Mouse (Mus musculus) cerebellum, postnatal 4 days (tissue): ENCODE results near the gene Nkapd1.
A peak's percentile ranks its signal among the peaks of the same experiment; 100 is the strongest.
"Not testable (repeated sequence)": the region's sequence is repeated elsewhere in the genome, so short reads cannot be mapped to it uniquely, and the experiment has no call there.

Experiments used
- DNase-seq, 2 experiments: peaks; one replicate each; pipeline ENCODE4 v3.0.0; 2022; ENCODE audit warnings: low spot score in 2 of 2, mixed read lengths in 1 of 2

Gene Nkapd1

DNA sequence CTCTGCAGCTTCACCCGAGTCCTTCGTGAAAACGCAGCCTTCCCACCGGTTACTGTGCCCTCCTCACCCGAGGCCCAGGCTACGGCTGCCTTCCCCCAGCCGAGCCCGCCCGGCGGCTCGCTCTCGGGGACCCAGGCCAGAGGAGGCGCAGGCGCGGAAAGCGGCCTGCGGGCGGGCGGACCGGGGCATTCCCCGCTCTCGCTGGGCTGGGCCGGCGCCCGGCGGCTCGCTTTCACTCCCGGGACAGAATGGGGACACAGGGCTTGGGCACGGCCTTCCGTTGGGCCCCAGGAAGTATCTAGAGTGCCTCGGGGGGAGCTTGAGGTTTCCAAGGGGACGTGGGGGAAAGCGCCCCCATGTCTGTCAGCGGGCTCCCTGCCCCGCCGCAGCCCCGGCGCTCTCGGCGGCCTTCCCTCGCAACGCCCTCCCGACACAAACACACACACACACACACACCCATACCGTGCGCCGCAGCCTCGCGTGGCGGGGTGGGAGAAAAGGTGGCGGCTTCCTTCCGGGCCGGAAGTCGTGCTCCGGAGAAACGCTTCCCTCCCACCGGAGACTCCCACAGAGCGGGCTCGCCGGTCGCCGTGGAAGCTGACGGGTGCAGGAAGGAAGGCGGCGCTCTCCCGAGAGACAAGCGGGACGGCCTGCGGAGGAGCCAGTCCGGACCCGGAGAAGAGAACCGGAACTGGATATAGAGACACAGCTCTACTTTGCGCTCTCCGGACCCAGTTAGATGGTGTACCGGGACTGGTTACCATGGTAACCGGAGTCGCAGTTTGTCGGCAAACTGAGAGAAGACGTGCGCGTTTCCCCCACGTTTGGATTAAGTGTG, at the start of gene Nkapd1, which contains the start of gene Pih1d2:
Nkapd1 (minus strand) TSS at position 699 of the 838 bp plus-strand sequence.
Pih1d2 (plus strand) TSS at position 556 of the 838 bp plus-strand sequence.
- peak; percentile 74 to 91 for DNase-seq

GRCm38 (mm10) chr9:50666442-50666841, 49.2 kb upstream of the Nkapd1 start:
- no peak for DNase-seq

DNA sequence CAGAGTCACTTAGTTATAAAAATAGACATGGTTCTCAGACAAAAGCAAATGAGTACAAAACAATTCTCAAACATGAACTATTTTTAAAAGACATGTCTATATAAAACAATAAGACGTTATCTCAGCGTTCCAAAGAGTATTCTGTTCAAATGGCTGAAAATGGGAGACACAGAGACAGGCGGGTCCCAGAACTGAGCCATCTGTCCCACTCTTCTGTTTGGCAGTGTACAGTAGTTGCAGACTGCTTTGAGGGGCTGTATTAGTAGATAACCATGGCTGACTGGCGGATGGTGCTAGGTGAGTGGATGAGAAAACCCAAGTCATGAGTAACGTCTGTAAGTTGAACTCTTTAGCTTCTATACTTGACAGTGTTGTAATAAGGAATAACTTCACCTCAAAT, 47.6 kb upstream of the Nkapd1 start:
- no peak for DNase-seq

GRCm38 (mm10) chr9:50660431-50660830, 43.2 kb upstream of the Nkapd1 start:
- peak in 1 of 2 experiments; percentile 9 for DNase-seq

DNA sequence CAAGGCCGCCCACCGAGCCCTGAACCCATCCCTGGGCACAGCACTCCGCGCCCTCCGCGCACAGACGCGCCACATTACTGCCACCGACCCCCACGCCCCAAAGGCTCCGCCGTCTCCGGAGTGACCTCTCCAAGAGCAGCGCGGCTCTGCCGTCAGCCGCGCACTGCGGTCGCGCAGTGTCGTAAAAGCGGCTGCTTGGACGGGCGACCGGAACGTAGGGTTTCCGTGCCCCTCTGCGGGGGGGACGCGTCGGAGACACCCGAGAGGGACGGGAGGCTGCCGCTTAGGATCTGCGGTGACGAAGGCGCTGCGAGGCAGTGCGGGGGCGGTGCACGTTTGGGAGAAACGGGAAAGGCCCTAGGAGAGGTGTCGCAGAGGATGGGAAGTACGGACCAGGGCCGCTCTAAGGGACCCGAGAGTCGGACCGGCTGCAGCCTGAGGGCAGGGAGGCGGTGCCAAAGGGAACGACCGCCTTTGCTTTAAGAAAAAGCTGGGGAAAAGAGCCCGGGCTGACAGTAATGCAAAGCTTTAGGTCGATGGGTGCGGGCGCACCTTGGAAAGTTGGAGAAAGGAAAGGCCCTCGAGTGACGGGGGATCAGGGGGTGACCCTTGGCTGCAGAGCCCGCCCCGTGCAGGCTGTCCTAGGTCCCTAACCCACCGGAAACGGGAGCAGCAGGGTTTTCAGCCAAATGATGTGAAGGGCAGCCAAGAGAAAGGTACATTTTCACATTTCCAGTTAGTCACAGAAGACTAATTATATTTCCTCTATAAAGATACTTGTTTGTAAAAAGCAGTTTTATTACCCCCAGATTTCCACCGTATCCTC, 42.3 kb upstream of the Nkapd1 start, which contains the start of gene Dlat:
Dlat (minus strand) TSS at position 389 of the 826 bp plus-strand sequence.
- DNase-seq: peak; percentile 64 to 81

DNA sequence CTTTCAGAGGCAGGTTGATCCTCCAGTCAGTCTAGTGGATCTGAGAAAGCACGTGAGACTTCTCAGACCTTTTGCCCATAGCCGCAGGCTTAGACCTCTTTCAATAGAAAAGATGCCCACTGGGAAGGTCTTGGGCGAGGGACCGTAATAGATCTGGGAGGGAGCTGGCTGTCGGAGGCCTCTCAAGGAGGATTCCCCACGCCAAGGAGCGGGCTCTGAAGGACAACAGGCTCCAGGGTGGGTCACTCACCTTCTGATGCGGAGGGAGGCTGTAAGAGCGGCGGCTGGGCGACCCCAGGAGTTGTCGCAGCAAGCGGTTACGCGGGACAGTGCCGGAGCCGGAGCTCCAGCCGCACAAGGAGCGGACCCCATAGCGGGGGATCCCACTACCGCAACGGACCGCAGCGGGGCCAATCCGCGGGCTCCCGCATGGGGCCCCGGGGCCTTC, 41.7 kb upstream of the Nkapd1 start:
- no peak for DNase-seq

DNA sequence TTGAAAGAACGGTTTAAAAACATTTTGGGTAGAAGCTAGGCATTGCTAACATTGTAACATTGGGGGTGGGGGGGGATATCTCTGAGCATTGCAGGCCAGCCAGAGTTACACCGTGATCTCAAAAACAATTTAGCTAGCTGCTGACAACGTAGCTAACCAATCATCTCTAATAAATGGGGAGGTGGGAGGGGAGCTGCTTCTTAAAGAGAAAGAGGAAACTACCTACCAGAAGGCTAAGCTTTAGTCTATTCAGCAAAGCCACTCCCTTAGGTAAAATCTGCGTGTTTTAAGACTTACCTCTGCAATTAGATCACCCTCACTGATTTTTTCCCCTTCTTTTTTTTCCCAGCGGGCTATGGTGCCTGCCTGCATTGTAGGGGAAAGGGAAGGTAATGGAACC, 41.1 kb upstream of the Nkapd1 start:
- DNase-seq: no peak

GRCm38 (mm10) chr9:50650503-50650902, 33.2 kb upstream of the Nkapd1 start:
- no peak for DNase-seq

DNA sequence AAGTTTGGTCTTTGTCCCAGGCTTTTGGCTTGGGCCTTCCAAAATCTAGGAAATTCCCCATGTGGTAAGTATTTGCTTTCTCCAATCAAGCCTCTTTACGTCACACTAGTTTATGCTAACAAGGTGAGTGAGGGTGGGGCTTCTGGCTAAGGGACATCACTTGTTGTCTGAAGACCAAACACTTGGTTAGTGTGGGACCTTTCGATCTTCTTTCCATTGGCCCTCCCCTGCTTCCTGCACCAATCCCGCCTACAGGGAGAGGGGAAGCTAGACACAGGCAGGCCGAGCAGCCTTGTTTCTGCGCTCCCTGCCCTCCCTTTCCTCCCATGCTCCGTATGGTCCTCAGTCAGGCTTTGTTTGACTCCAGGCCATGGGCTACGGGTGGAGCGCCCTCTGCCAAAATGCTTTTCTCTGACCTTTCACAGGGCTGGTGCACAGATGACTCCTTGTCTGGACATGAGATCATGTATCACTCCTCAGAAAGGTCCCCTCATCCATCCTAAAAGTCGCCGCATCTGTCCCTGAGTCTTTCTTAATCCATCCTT, 29.6 kb upstream of the Nkapd1 start:
- DNase-seq: no peak

GRCm38 (mm10) chr9:50634270-50634669, 17.0 kb upstream of the Nkapd1 start:
- no peak for DNase-seq

GRCm38 (mm10) chr9:50633059-50633458, 15.8 kb upstream of the Nkapd1 start:
- no peak for DNase-seq

DNA sequence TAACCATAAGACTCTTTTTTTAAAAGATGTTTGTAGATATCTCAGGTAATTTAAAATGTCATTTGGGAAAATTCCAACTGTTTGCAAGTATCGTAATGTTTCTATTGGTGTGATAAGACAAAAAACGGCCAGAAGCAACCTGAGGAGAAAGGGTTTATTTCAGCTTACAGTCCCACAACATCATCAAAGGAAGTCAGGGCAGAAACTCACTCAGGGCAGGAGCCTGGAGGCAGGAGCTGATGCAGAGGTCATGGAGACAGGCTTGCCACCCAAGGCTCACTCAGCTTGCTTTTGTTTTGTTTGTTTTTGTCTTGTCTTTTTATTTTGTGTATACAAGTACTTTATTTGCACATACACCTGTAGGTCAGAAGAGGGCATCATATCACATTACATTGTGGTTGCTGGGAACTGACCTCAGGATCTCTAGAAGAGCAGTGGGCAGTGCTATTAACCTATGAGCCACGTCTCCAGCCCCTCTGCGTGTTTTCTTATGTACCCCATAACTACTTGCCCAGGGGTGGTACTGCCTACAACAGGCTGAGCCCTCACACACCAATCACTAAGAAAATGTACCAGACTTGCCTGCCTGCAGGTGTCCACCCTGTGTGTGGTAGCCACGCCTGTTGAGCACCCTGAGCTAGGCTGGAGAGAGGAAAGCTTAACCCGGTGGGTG, 14.9 kb upstream of the Nkapd1 start:
- DNase-seq: no peak

- not testable (repeated sequence) for DNase-seq
Observed at GRCm38 (mm10) chr9:50630903-50631302, 13.6 kb upstream of the Nkapd1 start.

- DNase-seq: no peak
Observed at GRCm38 (mm10) chr9:50617794-50618330, 598 bp upstream of the Nkapd1 start.

GRCm38 (mm10) chr9:50616161-50616560, 1.1 kb downstream of the Nkapd1 start:
- no peak for DNase-seq

- DNase-seq: no peak
Observed at GRCm38 (mm10) chr9:50612115-50612514, 5.1 kb downstream of the Nkapd1 start.

DNA sequence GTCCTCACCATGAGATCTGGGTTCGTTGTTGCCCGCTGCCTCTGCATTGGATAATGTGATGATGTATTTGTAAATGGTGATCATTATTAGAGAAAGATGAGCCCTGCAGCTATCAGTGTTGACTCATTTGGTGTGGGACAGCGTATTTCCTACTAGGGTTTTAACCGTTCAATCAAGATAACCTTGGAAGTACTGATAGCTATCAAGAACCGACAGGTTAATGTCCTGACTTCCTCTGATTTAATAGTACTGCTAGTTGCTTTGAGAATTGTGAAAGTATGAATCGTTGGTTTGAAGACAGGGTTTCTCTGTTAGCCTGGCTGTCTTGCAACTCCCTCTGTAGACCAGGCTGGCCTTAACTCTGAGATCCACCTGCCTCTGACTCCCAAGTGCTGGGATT, 12.9 kb downstream of the Nkapd1 start:
- DNase-seq: no peak

DNA sequence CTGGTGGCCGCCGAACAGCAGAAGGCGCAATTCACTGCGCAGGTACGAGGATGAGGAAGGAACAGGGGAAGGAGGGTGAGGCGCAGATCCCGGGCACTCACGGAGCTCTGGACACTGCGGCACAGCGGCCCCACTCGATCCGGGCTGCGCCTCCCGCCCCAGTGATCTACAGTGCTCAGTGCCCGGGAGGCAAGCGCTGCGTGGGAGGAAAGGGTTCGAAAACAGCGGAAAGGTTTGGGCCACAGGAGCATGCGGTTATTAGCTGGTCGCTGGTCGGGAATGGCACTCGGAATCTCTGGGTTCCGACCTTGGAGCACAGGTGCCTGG, 13.3 kb downstream of the Nkapd1 start:
- DNase-seq: no peak

DNA sequence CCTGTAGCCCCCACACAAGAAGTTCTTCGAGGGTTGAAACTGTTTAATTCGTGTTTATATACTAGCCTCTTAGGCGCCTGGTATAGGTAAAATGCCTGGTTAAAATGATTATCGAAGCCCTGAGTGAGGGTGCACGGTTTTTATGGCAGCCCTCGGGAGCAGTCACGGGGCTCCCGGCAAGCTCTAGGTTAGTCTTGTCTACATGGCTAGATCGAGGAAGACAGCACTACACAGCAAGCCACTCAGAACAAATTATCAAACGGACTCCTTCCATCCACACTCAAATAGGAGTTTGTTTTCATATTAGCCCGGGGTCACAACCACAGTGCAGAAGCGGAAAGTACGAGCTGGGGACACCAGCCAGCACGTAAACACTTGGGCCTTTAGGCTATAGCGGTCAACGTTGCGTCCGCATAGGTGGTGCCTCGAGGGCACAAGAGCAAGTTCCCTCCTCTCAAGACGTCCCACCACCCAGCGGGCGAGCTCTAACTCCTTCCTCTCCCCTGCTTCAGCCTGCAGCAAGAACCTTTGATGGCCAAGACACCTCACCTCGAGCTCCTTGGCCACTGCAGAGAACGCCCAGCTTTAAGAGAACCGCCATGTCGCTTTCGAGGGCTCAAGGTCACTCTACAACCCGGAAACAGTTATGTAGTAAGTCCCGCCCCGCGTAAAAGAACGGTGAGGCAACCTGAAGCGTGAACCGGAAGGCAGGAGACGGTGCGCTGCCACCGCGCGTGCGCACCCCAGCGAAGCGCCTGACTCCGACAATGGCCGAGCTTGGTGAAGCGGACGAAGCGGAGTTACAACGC, 13.9 kb downstream of the Nkapd1 start, which contains the start of the genes Sdhd and Timm8b:
Sdhd (minus strand) TSS at position 624 of the 809 bp plus-strand sequence.
Timm8b (plus strand) TSS at position 722 of the 809 bp plus-strand sequence.
- DNase-seq: peak; percentile 90 to 91
